In genomic region chr4:107066252-107067124, GRCm38 (mm10) we compare ENCODE assay signal across 8 mouse cellular contexts. TPM values are rescaled to one million over a fixed set of nuclear protein-coding genes. Genes with fewer than 3 reads are reported as not detected.
DNase-seq lines count a peak whose midpoint lies in the region; ATAC-seq and TF ChIP-seq lines count a peak whose summit lies in the region.

Gene Mrpl37 (minus strand): TSS chr4:107066868.
Gene Cyb5rl (plus strand): TSS chr4:107066988.

- peak within 1 kb of the TSS; percentile 39 for H3K27ac ChIP-seq in MEL (ENCODE audit: control insufficient read depth, low read depth, low read length)
- peak within 1 kb of the TSS; percentile 63; the same call in 1 of the 2 replicates for H3K27ac ChIP-seq in cerebellum, adult 2 months (ENCODE audit: insufficient read depth, low read length)
- H3K27ac ChIP-seq in forebrain, postnatal 0 days (ENCODE audit: low read depth, low read length) = peak within 1 kb of the TSS; percentile 57; the same call in 1 of the 2 replicates
- peak within 1 kb of the TSS; percentile 58 for H3K27ac ChIP-seq in lung, embryonic 15.5 days

- under 1% methylated on average over 60 of the region's 60 CpGs for WGBS in cerebellum, adult 2 months
- WGBS in forebrain, postnatal 0 days = under 1% methylated on average over 60 of the region's 60 CpGs
- WGBS in lung, embryonic 15.5 days = under 1% methylated on average over 60 of the region's 60 CpGs

- no peak for TF ChIP-seq CTCF in MEL (IDR thresholded peaks at IDR 0.05 in 2 of 3, conservative IDR thresholded peaks at IDR 0.05 in 1 of 3; ENCODE audit: control insufficient read depth in 1 of 3, insufficient read depth in 1 of 3, low read depth in 2 of 3, low read length in 3 of 3, poor library complexity in 1 of 3, severe bottlenecking in 1 of 3)
- TF ChIP-seq CTCF in cerebellum, adult 2 months (IDR thresholded peaks at IDR 0.05; ENCODE audit: borderline replicate concordance, insufficient read depth, low read depth, low read length) = no peak
- no peak for TF ChIP-seq CTCF in forebrain, postnatal 0 days (IDR thresholded peaks at IDR 0.05; ENCODE audit: low read depth)

- peak; percentile 98 for DNase-seq in MEL (ENCODE audit: low read depth, low spot score)
- peak; percentile 97 to 98 for DNase-seq in cerebellum, adult 2 months
- DNase-seq in forebrain, postnatal 0 days = peak; percentile 98
- DNase-seq in heart, postnatal 4 days = peak; percentile 97
- peak; percentile 94 to 97 for DNase-seq in layer of hippocampus, adult 8-10 months (ENCODE audit: low spot score in 2 of 2)
- peak; percentile 92 for DNase-seq in ovary, adult 18-20 months (ENCODE audit: low spot score)
- peak; percentile 97 for DNase-seq in thymus, postnatal 0 days (ENCODE audit: low spot score)

- H3K4me1 ChIP-seq in MEL (ENCODE audit: control insufficient read depth in 1 of 2, insufficient read depth in 2 of 2, low read length in 2 of 2) = peaks cover 23 to 42% of the 10 kb centered on the region in 2 experiments
- peaks cover 6% of the 10 kb centered on the region; the same call in 1 of the 2 replicates for H3K4me1 ChIP-seq in cerebellum, adult 2 months (ENCODE audit: control insufficient read depth, insufficient read depth, low read length)
- H3K4me1 ChIP-seq in forebrain, postnatal 0 days (ENCODE audit: insufficient read depth) = peaks cover 6% of the 10 kb centered on the region; the same call in 1 of the 2 replicates
- H3K4me1 ChIP-seq in lung, embryonic 15.5 days = peaks cover 16% of the 10 kb centered on the region

- H3K4me3 ChIP-seq in MEL (ENCODE audit: control insufficient read depth in 1 of 2, insufficient read depth in 1 of 2, low read depth in 2 of 2, low read length in 2 of 2) = peak within 1 kb of the TSS; percentile 79 to 82
- H3K4me3 ChIP-seq in cerebellum, adult 2 months (replicated peaks; ENCODE audit: insufficient read depth, low read depth, low read length) = peak within 1 kb of the TSS; percentile 85
- peak within 1 kb of the TSS; percentile 79 for H3K4me3 ChIP-seq in forebrain, postnatal 0 days (ENCODE audit: low read depth, low read length)
- peak within 1 kb of the TSS; percentile 78 for H3K4me3 ChIP-seq in lung, embryonic 15.5 days

- peak; percentile 56 to 97 for TF ChIP-seq POLR2A in MEL (IDR thresholded peaks at IDR 0.05; ENCODE audit: control insufficient read depth in 1 of 2, insufficient read depth in 1 of 2, low read depth in 1 of 2, low read length in 2 of 2, poor library complexity in 1 of 2)
- TF ChIP-seq POLR2A in cerebellum, adult 2 months (IDR thresholded peaks at IDR 0.05; ENCODE audit: borderline replicate concordance, insufficient read depth, low read length) = peak; percentile 78

- peak within 1 kb of the TSS; percentile 97 for H3K4me2 ChIP-seq in forebrain, postnatal 0 days (ENCODE audit: low read depth)
- H3K4me2 ChIP-seq in lung, embryonic 15.5 days = peak within 1 kb of the TSS; percentile 96

- no peak for TF ChIP-seq EP300 in MEL (IDR thresholded peaks at IDR 0.05; ENCODE audit: low read depth in 1 of 2, low read length in 2 of 2)

- peak; percentile 100 for ATAC-seq in forebrain, postnatal 0 days
- peak; percentile 98 for ATAC-seq in lung, embryonic 15.5 days (ENCODE audit: borderline replicate concordance, extremely low read depth, low FRiP score, low TSS enrichment)

- H3K27me3 ChIP-seq in MEL (ENCODE audit: control insufficient read depth in 1 of 2, insufficient read depth in 2 of 2, low read length in 2 of 2) = no peaks in the 10 kb centered on the region
- no peaks in the 10 kb centered on the region for H3K27me3 ChIP-seq in cerebellum, adult 2 months (ENCODE audit: control insufficient read depth, insufficient read depth, low read length)
- no peaks in the 10 kb centered on the region for H3K27me3 ChIP-seq in forebrain, postnatal 0 days (ENCODE audit: insufficient read depth, low read length)
- H3K27me3 ChIP-seq in lung, embryonic 15.5 days = no peaks in the 10 kb centered on the region

- no peak for TF ChIP-seq RAD21 in MEL (IDR thresholded peaks at IDR 0.05; ENCODE audit: low read depth, low read length)

- no peaks in the 10 kb centered on the region for H3K9me3 ChIP-seq in MEL (replicated peaks; ENCODE audit: insufficient read depth, low read length)
- H3K9me3 ChIP-seq in forebrain, postnatal 0 days (ENCODE audit: low read length) = no peaks in the 10 kb centered on the region
- H3K9me3 ChIP-seq in lung, embryonic 15.5 days = no peaks in the 10 kb centered on the region

- peaks cover 0 to 40% of the 10 kb centered on the region in 2 experiments; a peak in 2 of 4 replicates for H3K36me3 ChIP-seq in MEL (ENCODE audit: control insufficient read depth in 1 of 2, insufficient read depth in 2 of 2, low read length in 2 of 2)
- H3K36me3 ChIP-seq in forebrain, postnatal 0 days (ENCODE audit: insufficient read depth) = peaks cover 29% of the 10 kb centered on the region
- H3K36me3 ChIP-seq in lung, embryonic 15.5 days = peaks cover 26% of the 10 kb centered on the region

- peak within 1 kb of the TSS; percentile 88 for H3K9ac ChIP-seq in MEL (ENCODE audit: control insufficient read depth, low read depth, low read length, poor library complexity, severe bottlenecking)
- H3K9ac ChIP-seq in forebrain, postnatal 0 days = peak within 1 kb of the TSS; percentile 74
- H3K9ac ChIP-seq in lung, embryonic 15.5 days = peak within 1 kb of the TSS; percentile 83

- peaks cover 15% of the 10 kb centered on the region for H3K79me2 ChIP-seq in MEL (ENCODE audit: control insufficient read depth, insufficient read depth, low read length, poor library complexity)

TF ChIP-seq in MEL, 35 proteins besides CTCF, POLR2A, EP300 and RAD21 (continues in another document):
- no peak; the same call in 1 of the 2 replicates for TF ChIP-seq MYC (IDR thresholded peaks at IDR 0.05; ENCODE audit: low read depth, low read length)
- no peak for TF ChIP-seq USF2 (IDR thresholded peaks at IDR 0.05; ENCODE audit: borderline replicate concordance in 1 of 2, insufficient read depth in 1 of 2, low read depth in 1 of 2, low read length in 2 of 2)
- no peak for TF ChIP-seq ZMIZ1 (IDR thresholded peaks at IDR 0.05; ENCODE audit: low read depth, low read length)
- TF ChIP-seq CHD1 (IDR thresholded peaks at IDR 0.05; ENCODE audit: low read depth, low read length) = no peak
- no peak for TF ChIP-seq RCOR1 (IDR thresholded peaks at IDR 0.05; ENCODE audit: low read depth, low read length)
- TF ChIP-seq NRF1 (IDR thresholded peaks at IDR 0.05; ENCODE audit: insufficient read depth, low read depth, low read length, poor library complexity, severe bottlenecking) = no peak
- peak; percentile 84 for TF ChIP-seq CHD2 (IDR thresholded peaks at IDR 0.05; ENCODE audit: low read length)
- no peak for TF ChIP-seq ZKSCAN1 (IDR thresholded peaks at IDR 0.05; ENCODE audit: low read depth, low read length)
- no peak for TF ChIP-seq MYB (IDR thresholded peaks at IDR 0.05; ENCODE audit: low read depth, low read length)
- no peak for TF ChIP-seq ELF1 (IDR thresholded peaks at IDR 0.05; ENCODE audit: low read depth, low read length)
- no peak for TF ChIP-seq MAFK (IDR thresholded peaks at IDR 0.05; ENCODE audit: borderline replicate concordance, low read depth, low read length)
- TF ChIP-seq UBTF (IDR thresholded peaks at IDR 0.05; ENCODE audit: borderline replicate concordance, insufficient read depth, low read depth, low read length) = no peak; the same call in 1 of the 2 replicates
- no peak for TF ChIP-seq MEF2A (IDR thresholded peaks at IDR 0.05; ENCODE audit: extremely low read depth, insufficient replicate concordance, low read depth, low read length, poor library complexity, severe bottlenecking)
- peak; percentile 77 for TF ChIP-seq MAX (IDR thresholded peaks at IDR 0.05; ENCODE audit: low read length)
- no peak for TF ChIP-seq E2F4 (IDR thresholded peaks at IDR 0.05; ENCODE audit: borderline replicate concordance, low read depth, low read length)
- no peak for TF ChIP-seq BHLHE40 (IDR thresholded peaks at IDR 0.05; ENCODE audit: borderline replicate concordance, low read depth, low read length)
- TF ChIP-seq HCFC1 (IDR thresholded peaks at IDR 0.05; ENCODE audit: low read depth, low read length) = peak; percentile 91
- no peak for TF ChIP-seq ETS1 (IDR thresholded peaks at IDR 0.05; ENCODE audit: low read depth, low read length)
- TF ChIP-seq SMC3 (IDR thresholded peaks at IDR 0.05; ENCODE audit: low read depth, low read length) = no peak
- peak; percentile 57; the same call in 1 of the 2 replicates for TF ChIP-seq TCF12 (IDR thresholded peaks at IDR 0.05; ENCODE audit: low read depth, low read length)
- TF ChIP-seq ZC3H11A (IDR thresholded peaks at IDR 0.05; ENCODE audit: low read depth, low read length) = no peak
- no peak for TF ChIP-seq MAZ (IDR thresholded peaks at IDR 0.05; ENCODE audit: low read depth, low read length)
- no peak for TF ChIP-seq ZNF384 (IDR thresholded peaks at IDR 0.05; ENCODE audit: low read depth, low read length)

RNA-seq across cellular contexts. Expression of gene Mrpl37, which starts in this region (rescaled TPM):
- 69.6 and 73.1 TPM in 2 replicates for total RNA-seq in MEL (2012; rRNA removed)
- 100 to 1,000 TPM; 153 to 423 TPM for polyA plus RNA-seq in MEL (2012; ENCODE audit: insufficient read depth in 1 of 2, insufficient read length in 2 of 2, low read depth in 1 of 2, low replicate concordance in 2 of 2, missing spikeins in 1 of 2)
- polyA plus RNA-seq in cerebellum, adult 2 months (2012; rRNA removed) = 99.5 and 107 TPM in 2 replicates
- total RNA-seq in forebrain, postnatal 0 days (2014; rRNA removed) = 43.8 and 48.5 TPM in 2 replicates
- 73.3 and 80.4 TPM in 2 replicates for polyA plus RNA-seq in forebrain, postnatal 0 days (2015; fragmentation: Nextera tagmentation; extraction: Ambion mirVana)
- 10 to 100 TPM; 80.9 to 83.6 TPM for total RNA-seq in heart, postnatal 4 days (2021)
- 10 to 100 TPM; 55.4 to 67.1 (median 61.9) TPM for total RNA-seq in layer of hippocampus, adult 8-10 months (2022)
- 90.5 and 94.8 TPM in 2 replicates for polyA plus RNA-seq in lung, embryonic 15.5 days (2015; fragmentation: Nextera tagmentation; extraction: Ambion mirVana)
- polyA plus RNA-seq in thymus, postnatal 0 days (2015; fragmentation: Nextera tagmentation; extraction: Ambion mirVana) = 78.1 and 80.6 TPM in 2 replicates

RNA-seq across cellular contexts. Expression of gene Cyb5rl, which starts in this region (rescaled TPM):
- 5.6 and 8.5 TPM in 2 replicates for total RNA-seq in MEL (2012; rRNA removed)
- polyA plus RNA-seq in MEL (2012; ENCODE audit: insufficient read depth in 1 of 2, insufficient read length in 2 of 2, low read depth in 1 of 2, low replicate concordance in 2 of 2, missing spikeins in 1 of 2) = 1 to 10 TPM in 1 of 2 experiments, not detected in 1; 9.3 TPM
- 5.5 and 5.7 TPM in 2 replicates for polyA plus RNA-seq in cerebellum, adult 2 months (2012; rRNA removed)
- 2.8 and 4.6 TPM in 2 replicates for total RNA-seq in forebrain, postnatal 0 days (2014; rRNA removed)
- 4.0 and 4.5 TPM in 2 replicates for polyA plus RNA-seq in forebrain, postnatal 0 days (2015; fragmentation: Nextera tagmentation; extraction: Ambion mirVana)
- 1 to 10 TPM; 7.1 to 7.7 TPM for total RNA-seq in heart, postnatal 4 days (2021)
- total RNA-seq in layer of hippocampus, adult 8-10 months (2022) = 10 to 100 TPM in 1 of 4 experiments, 1 to 10 TPM in 3; 6.0 to 10.5 (median 7.5) TPM
- 5.9 and 6.1 TPM in 2 replicates for polyA plus RNA-seq in lung, embryonic 15.5 days (2015; fragmentation: Nextera tagmentation; extraction: Ambion mirVana)
- polyA plus RNA-seq in thymus, postnatal 0 days (2015; fragmentation: Nextera tagmentation; extraction: Ambion mirVana) = 5.0 and 5.3 TPM in 2 replicates

Comparison
In these comparisons a context has a peak if more than half of its experiments do, and no peak if none do; other contexts are left out.
1. Peak in every context shown above with its lines: DNase-seq, ATAC-seq, H3K4me3 ChIP-seq and H3K27ac ChIP-seq.